Mouse (Mus musculus): ENCODE results near the gene Ahnak.

DNA sequence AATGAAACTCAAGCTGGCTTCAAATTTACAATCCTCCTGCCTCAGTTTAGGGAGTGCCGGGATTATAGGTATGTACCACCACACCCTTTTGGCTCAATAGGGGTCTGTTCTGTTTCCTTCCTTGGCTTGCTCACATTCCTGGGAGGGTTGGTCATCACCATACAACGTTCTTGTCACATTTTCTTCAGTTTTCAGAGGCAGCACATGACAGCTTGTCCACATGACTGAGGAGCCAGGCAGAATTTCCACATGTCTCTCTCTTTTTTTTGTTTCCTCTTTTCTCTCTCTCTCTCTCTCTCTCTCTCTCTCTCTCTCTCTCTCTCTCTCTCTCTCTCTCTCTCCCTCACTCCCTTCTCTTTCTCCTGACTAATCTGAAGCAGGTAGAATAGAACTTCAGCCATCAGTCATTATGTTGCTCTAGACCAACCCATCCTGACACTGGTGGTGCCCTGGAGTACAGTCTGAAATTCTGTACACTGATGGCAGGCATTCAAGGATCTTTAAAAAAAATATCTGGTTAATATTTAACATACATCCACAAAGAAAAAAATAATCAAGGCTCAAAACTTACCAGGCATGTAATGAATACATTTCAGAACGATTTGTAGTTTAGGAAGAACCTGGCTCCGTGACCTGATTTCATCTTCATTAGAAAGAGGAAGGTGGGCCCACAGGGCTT, 88.0 kb downstream of the Ahnak start:
- TF ChIP-seq CTCF (IDR thresholded peaks at IDR 0.05; ENCODE audit: extremely low read depth, insufficient read length, insufficient replicate concordance, low read depth, low read length) = no peak
- no peak for TF ChIP-seq POLR2A (IDR thresholded peaks at IDR 0.05; ENCODE audit: low read depth, low read length)
